Mouse (Mus musculus): ENCODE measurements around the gene Crybg1.
A peak's percentile ranks its signal among the peaks of the same experiment; 100 is the strongest.

- TF ChIP-seq CTCF (IDR thresholded peaks at IDR 0.05; ENCODE audit: control insufficient read depth, insufficient read depth, low read length) = 0 out of 2 replicates have a peak, but pooled peaks have one; percentile 6
- no peak for TF ChIP-seq POLR2A (IDR thresholded peaks at IDR 0.05; ENCODE audit: borderline replicate concordance, control insufficient read depth, low read depth, low read length)
Observed at GRCm38 (mm10) chr10:44069131-44069530, 79.5 kb downstream of the Crybg1 start.
